Mouse (Mus musculus) megakaryocyte-erythroid progenitor cell, adult 5 weeks (primary cell): Measurements from ENCODE around the gene Inpp5b. TPM values are rescaled to one million over a fixed set of nuclear protein-coding genes. Genes with fewer than 3 reads are reported as not detected.

Source experiments
- polyA plus RNA-seq: library from polyadenylated mRNA; stranded (reverse); fragments of >175 nt; gene quantifications from 2 replicates; pipeline ENCODE4 v1.2.3, GENCODE M21; 2012

Gene Inpp5b
- polyA plus RNA-seq, result 15.0 and 25.5 TPM in 2 replicates

GRCm38 (mm10) chr4:124741376-124742343, at the start of gene Inpp5b:
TSS of gene Inpp5b (plus strand) at chr4:124741850.

GRCm38 (mm10) chr4:124693135-124693894, 48.3 kb upstream of the Inpp5b start, which contains the start of gene Utp11:
TSS of gene Utp11 (minus strand) at chr4:124693600.

GRCm38 (mm10) chr4:124700248-124700971, 41.2 kb upstream of the Inpp5b start, which contains the start of gene Fhl3:
TSS of gene Fhl3 (plus strand) at chr4:124700701.

GRCm38 (mm10) chr4:124714545-124715481, 26.8 kb upstream of the Inpp5b start, which contains the start of gene Sf3a3:
TSS of gene Sf3a3 (plus strand) at chr4:124714776.

GRCm38 (mm10) chr4:124801552-124802308, 60.1 kb downstream of the Inpp5b start, which contains the start of gene Mtf1:
TSS of gene Mtf1 (plus strand) at chr4:124802104.

GRCm38 (mm10) chr4:124850261-124850913, 108.7 kb downstream of the Inpp5b start, which contains the start of gene Yrdc:
TSS of gene Yrdc (plus strand) at chr4:124850679.

Other genes starting within 250 kb of the Inpp5b start
- gene 3100002H09Rik, start 131.0 kb upstream of the Inpp5b start, polyA plus RNA-seq, result not detected in 2 replicates
- 0.78 and 1.6 TPM in 2 replicates for gene Pou3f1, start 85.0 kb upstream of the Inpp5b start, polyA plus RNA-seq
- 14.8 and 16.0 TPM in 2 replicates for gene Utp11, start 48.2 kb upstream of the Inpp5b start, polyA plus RNA-seq
- 11.6 and 18.3 TPM in 2 replicates for gene Fhl3, start 41.1 kb upstream of the Inpp5b start, polyA plus RNA-seq
- 34.1 and 42.5 TPM in 2 replicates for gene Sf3a3, start 27.1 kb upstream of the Inpp5b start, polyA plus RNA-seq
- gene Mtf1, start 60.3 kb downstream of the Inpp5b start, polyA plus RNA-seq, result 15.6 and 16.6 TPM in 2 replicates
- gene Yrdc, start 108.8 kb downstream of the Inpp5b start, polyA plus RNA-seq, result 21.5 and 26.6 TPM in 2 replicates
- 19.1 and 21.9 TPM in 2 replicates for gene 1110065P20Rik, start 109.3 kb downstream of the Inpp5b start, polyA plus RNA-seq
- 0.03 and 0.14 TPM in 2 replicates for gene Maneal, start 120.3 kb downstream of the Inpp5b start, polyA plus RNA-seq
- not detected in 2 replicates for gene Epha10, start 139.0 kb downstream of the Inpp5b start, polyA plus RNA-seq
- 2.3 and 2.9 TPM in 2 replicates for gene 9930104L06Rik, start 195.2 kb downstream of the Inpp5b start, polyA plus RNA-seq
- gene Cdca8, start 197.5 kb downstream of the Inpp5b start, polyA plus RNA-seq, result 83.2 and 92.9 TPM in 2 replicates
- 4.2 and 4.8 TPM in 2 replicates for gene Rspo1, start 244.6 kb downstream of the Inpp5b start, polyA plus RNA-seq